Mouse (Mus musculus): ENCODE data around the gene Cacnb4. TPM values are rescaled to one million over a fixed set of nuclear protein-coding genes. Genes with fewer than 3 reads are reported as not detected.

Cacnb4 gene
- total RNA-seq, 2 experiments from 2014 or later: not detected

DNA sequence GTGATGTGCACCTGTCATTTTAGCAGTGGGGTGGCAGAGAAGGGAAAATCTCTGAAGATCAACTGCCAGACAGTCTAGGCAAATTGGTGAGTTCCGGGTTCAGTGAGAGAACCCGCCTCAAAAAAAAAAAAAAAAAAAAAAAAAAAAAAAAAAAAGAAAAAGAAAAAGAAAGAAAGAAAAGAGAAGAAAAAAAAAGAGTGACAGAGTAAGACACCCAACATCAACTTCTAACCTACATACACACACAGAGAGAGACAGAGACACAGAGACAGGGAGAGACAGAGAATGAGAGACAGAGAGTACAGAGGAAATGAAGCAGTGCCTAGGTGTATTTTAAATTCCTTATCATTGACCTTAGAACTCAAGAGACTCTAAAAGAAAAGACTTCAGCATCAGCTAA, 146.1 kb downstream of the Cacnb4 start:
- no peak for ATAC-seq (replicated peaks; ENCODE audit: poor library complexity)

DNA sequence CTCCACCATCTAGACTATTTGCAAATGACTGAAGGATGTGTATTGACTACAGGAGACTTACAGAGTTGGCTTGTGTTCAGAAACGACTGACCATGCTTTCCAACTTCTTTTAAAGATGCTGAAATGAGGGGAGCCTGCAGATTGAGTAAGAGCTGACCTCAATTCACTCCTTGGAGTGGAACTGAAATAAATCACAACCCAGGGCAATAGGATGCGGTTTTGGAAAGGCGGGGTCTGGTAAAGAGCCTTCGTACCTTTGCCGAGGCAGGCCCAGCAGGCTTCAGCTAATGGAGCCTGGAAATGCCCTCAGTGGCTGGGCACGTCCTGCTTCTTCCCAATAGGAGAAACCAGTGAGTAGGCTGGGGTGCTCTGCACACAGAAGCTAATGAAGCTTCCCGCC, 147.4 kb downstream of the Cacnb4 start:
- no peak for ATAC-seq (replicated peaks; ENCODE audit: poor library complexity)

DNA sequence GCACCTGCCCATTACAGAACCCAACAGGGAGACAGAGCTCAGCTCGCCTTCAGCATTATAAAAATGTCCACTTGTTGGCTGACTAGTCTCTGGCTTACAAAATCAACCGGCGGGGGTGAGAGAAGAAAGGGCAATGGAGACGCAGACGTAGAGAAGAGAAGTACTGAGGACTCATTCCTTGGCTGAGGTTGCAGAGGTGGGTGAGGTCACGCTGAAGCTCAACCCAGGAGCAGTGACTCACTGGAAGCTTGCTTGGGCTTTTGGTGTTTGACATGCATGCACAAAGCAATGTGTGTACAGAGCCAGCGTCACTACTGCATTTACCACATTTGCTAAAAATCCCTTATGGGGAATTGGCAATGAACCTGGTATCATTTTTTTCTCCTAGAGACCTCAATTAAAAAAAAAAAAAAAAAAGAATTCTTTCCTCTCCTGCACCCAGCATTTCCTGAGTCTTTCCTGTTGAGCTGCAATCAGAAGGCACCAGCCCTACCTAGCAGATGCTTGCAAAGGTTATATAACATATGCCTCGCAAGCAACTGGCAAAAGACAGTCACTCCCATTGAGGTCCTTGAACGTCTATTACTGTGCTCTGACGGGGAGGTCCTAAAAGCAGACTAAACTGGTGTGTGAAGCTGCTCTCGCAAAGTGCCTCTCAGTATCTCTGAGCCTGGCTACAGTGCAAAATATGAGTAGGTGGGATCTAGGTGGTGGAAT, 150.6 kb downstream of the Cacnb4 start:
- ATAC-seq (replicated peaks; ENCODE audit: poor library complexity): peak; percentile 43

DNA sequence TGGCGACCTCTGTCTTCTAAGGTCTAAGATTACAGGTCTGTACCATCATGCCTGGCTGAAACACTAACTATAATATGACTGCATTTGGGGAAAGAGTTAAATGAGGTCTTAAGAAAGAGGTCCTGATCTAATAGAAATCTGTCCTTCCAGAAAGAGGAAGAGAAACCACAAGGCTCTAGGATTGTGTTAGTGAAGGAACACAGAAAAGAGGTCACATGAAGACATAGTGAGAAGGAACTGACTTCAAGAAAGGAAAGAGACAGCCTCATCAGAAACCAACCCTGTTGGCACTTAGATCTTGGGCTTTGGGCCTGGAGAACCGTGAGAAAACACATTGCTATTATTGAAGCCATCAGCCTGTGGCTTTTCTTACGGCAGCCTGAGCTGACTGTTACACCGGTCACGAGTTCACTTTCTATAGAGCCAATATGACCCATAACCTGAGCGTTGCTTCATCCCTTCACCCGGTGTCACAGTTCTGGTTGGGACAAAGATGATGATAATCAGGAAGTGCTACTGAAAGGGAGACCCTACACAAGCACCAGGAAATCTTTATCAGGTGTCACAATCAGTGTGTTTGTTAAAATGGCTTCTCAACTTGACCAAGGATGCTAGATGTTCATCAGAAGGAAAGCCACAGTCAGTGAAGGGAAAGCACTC, 153.4 kb downstream of the Cacnb4 start:
- peak; percentile 83 for ATAC-seq (replicated peaks; ENCODE audit: poor library complexity)

DNA sequence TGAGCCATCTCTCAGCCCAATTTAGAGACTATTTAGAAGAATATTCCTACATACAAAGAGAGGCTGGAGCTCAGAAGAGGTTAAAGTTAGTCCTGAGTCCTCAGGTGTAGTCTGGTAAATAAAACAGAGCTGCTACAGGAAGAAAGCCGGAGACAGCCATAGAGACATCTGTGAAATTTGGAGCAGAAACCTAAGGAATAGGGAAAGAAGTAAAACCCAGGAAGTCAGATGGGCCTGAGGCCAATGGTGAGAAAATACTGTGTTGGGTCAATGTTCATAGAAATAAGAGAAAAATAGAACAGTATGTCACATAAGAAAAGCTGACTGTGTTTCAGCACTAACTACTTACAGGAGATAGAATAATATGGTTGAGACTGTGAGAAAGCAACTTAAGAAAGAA, 155.6 kb downstream of the Cacnb4 start:
- ATAC-seq (replicated peaks; ENCODE audit: poor library complexity): no peak

DNA sequence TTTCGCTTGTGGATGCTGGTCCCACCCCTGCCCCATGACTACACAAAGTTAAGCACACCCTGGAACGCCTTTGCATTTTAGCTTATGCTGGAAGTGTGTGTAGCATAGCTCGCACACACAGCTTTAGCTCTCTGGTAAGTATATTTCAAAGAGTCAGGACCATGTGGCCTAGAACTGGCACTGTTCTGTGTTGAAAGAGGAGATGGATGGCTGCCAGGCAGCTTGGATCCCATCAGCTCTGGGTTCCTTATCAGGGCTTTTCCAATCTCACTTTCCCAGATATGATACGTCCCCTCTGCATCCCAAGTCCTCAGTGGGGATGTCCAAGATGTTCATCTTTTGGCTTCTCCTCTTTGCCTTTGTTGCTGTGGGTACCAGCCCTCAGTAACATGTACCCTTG, 157.9 kb downstream of the Cacnb4 start:
- no peak for ATAC-seq (replicated peaks; ENCODE audit: poor library complexity)

DNA sequence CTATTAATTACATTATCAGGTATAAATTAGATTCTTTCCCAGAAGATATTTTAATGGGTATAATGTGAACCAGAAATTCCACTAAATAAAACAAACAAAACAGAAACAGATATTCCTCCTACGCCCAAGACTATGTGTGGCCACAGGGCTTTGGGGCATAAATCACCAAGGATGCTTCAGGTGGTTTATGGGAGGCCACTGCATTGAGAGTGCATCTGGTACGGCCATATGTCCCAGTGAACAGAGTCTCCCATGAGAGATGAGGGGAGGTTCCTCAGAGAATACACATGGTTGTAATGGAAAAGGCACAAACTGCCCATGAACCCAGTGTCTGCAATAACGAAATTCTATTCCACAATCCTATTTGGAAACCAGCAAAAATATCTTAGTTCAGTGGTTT, 160.1 kb downstream of the Cacnb4 start:
- no peak for ATAC-seq (replicated peaks; ENCODE audit: poor library complexity)

DNA sequence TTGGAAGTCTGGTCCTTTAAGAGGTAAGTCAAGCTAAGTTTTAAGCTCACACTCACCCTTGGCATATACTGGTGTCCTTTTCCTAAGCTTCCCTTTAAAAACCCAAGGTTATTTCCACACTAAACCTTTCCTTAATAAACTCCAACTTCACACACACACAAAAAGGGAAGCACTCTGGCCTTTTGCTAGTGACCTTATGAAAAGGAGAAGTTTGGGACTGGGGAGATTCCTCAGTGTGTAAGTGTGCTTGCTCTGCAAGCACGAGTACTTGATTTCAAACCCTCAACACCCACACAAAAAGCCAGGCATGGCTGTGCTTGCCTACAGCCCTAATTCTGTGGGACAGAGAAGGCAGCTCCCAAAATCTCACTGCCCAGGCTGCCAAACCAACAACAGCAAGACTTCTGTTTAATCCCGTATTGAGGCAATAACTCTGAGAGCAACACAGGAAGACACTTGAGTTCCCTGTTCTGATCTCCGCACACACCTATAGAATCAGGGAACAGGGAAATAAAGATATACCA, 163.7 kb downstream of the Cacnb4 start:
- peak; percentile 78 for ATAC-seq (replicated peaks; ENCODE audit: poor library complexity)

DNA sequence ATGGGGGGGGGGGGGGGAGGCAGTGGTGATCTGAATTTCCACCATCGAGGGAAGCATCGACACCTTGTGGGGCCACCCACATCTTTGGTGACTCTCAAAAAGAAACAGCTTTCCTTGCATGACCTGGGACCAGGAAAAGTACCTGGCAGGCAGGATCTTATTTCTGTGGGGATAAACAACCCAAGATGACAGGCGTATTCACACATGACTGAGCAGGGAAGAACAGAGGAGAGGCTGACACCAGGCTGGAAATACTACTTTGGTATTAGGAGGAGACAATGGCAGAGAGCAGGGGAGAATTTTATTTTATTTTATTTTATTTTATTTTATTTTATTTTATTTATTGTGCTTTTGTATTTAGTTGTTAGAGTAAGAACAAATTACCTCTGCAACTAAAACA, 164.4 kb downstream of the Cacnb4 start:
- ATAC-seq (replicated peaks; ENCODE audit: poor library complexity): no peak

DNA sequence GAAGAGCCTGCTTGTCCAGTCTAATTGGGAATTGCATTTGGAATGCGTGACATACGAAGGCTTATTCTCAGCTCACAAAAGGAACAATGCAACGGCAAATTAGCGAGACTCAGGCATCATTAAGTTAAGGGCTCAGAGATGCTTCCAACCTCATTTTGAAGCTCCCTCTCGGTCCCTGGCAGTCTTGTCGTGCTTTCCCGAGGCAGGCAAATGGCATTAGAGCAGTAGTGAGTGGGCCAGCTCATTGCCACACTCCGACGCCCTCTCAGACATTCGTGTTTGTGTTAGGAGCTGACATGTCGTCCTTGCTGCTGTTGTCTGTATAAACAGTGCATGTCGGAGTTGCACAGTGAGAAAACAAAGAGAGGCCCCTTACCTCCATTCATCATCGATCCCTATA, 164.8 kb downstream of the Cacnb4 start:
- ATAC-seq (replicated peaks; ENCODE audit: poor library complexity): no peak

DNA sequence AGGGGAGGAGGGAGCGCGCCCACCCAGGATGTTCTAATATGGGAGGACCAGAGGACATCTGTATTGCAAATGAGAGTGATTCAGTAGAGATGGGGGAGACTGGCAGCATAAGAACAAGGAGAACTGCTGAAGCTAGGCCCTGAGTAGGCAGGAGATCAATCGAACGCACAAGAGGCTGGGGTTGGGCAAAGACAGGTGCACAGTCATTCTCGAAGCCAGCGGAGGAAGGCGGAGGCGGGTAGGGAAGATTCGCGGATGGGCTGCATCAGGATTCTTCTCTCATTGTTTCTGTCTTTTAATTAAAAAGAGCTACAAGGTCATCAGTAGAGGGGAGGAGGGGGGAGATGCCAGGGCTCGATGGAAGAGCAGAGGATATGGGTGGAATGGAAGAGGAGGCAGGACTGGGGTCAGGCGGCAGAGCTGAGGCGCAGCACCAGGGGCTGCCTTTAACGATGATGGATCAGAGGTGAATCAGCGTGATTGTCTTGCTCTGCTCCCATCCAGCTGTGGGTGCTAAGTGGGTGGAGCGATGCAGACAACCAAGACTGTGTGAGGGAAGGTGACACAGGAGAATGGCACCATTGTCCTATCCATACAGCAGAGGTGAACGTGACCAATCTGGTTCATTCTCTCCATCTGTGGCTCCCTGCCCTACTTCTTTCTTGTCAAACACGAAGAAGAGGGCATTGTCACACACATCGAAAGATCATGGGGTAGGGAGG, 166.7 kb downstream of the Cacnb4 start:
- no peak for ATAC-seq (replicated peaks; ENCODE audit: poor library complexity)

DNA sequence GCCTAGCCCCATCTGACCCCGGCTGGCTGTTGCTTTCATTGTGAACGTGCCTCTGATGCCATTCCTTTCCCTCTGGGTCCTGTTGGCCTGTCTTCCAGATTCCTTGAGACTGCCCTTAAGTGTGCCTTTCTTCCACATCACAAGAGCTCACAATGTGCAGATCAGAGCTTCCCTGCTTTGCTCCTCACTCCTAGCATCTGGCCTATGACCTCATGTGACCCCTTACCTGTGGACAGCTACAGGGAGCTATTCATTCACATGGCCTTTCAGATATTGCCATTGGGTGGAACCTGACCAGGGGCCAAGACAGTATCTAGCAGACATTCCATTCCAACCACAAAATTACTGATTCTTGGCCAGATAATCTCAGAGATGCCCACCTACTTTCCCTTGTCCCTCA, 171.5 kb downstream of the Cacnb4 start:
- no peak for ATAC-seq (replicated peaks; ENCODE audit: poor library complexity)

DNA sequence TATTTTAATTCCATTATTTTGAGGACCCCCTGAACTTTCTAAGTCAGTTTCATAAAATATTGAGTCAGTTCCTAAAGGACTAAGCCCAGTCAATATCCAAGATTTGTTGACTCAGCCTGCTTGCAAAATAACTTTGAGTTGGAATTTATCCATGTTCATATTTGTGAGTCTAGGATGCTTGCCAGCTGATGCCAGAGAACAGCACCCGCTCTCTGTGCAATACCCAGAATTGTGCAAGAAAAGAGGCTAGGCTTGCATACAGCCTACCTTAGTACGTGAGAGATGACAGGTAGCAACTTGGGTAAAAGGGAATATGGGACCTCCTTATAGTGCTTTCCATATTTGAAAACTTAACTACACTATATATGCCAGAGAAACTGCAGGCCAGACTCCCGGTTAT, 171.9 kb downstream of the Cacnb4 start:
- ATAC-seq (replicated peaks; ENCODE audit: poor library complexity): no peak

DNA sequence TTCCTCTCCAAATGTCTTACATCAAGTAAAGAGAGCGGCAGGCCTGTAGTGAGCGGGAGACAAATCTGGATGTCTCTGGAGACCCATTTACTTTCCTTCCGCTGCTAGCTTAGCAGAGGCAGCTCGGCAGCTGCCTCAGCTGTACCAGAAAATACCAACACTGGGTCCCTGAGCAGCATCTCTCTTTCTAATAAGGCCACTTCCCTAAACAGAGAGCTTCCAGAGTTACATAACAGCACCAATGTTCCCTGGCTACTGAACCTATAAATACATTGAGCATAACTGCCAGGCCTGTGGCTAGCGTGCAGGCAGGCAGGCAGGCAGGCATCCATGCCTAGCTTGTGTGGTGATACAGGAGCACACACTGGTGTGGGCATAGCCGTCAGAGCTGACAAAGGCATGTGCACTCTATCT, 176.8 kb downstream of the Cacnb4 start:
- ATAC-seq (replicated peaks; ENCODE audit: poor library complexity): peak; percentile 92

DNA sequence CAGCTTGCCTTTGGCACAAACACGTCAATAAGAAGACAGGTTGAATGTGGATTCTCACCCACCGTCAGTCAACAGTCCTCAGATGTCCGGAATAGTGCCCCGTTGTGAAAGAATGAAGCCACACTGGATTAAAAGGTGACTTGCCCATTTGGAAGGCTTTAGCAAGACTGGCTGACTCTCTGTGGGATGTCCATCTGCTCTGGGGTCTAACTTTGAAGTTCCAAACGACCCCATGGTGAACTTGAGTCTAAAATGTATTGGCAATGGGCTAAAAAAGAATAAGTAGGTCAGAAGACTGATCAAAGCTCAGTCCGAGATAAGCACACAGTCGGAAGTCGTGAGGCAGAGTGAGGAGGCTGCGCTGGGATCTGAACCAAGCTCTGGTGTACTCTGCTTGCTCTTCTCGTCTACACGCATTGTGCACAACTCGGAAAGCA, 177.5 kb downstream of the Cacnb4 start:
- no peak for ATAC-seq (replicated peaks; ENCODE audit: poor library complexity)

DNA sequence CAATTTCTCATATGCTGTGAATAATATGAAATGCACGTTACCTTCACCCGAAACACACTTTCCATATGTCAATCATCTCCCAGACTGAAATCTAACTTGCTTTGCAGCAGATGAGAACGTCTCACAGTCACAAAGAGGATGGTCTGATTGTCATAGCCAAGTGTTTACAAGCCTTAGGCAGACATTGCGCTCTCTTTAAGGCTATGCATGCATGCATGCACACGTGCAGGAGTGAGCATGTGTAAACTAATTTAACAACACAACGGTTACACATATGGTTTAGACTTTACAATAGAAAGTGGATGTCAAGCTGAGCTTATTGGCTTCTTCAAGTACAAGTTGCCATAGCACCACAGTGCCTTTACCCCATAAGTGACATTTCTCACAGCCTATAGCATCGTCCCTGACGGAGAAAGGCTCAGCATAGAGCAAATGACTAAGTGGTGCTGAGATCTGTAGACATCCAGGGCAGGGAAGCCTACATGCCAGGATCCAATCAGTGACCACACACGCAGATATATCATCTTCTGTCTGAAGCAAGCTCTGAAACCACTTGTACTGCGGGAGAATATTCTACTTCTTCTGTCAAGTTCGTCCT, 181.4 kb downstream of the Cacnb4 start:
- ATAC-seq (replicated peaks; ENCODE audit: poor library complexity): no peak

DNA sequence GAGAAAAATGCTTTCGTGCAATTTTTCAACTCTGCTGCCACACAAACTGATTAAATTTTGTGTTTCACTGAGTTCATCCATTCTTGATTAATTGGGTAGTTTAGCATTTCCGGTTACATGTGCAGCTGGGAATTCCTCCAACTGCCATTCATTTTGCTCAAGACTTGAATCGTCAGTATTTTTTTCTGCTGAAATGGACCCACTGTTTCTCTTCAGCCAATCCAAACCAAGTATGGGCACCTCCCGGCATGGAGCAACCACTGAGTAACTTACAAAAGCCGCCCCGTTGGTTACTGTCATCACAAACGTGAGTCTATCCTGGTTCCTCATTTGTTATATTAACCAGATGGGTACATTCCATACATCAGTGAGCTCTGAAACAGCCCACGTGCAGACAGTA, 182.4 kb downstream of the Cacnb4 start:
- ATAC-seq (replicated peaks; ENCODE audit: poor library complexity): peak; percentile 77

DNA sequence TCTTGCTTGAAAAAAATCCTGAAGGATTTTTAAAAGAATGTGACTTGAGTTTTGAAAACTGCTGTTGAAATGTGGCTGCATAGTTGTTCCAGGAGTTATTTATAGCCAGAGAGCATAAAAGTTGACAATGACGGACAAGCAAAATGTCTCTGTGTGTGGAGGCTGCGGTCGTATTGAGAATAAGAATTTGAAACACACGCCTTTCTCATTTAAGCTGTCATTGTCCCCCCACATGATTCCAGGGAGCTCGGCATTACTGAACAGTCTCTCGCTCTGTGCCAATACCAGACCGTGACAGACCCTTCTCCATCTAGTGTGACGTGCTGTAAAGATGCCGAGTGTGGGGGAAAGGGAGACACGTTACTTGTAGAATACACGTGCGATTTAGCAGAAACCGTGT, 183.8 kb downstream of the Cacnb4 start:
- no peak for ATAC-seq (replicated peaks; ENCODE audit: poor library complexity)

DNA sequence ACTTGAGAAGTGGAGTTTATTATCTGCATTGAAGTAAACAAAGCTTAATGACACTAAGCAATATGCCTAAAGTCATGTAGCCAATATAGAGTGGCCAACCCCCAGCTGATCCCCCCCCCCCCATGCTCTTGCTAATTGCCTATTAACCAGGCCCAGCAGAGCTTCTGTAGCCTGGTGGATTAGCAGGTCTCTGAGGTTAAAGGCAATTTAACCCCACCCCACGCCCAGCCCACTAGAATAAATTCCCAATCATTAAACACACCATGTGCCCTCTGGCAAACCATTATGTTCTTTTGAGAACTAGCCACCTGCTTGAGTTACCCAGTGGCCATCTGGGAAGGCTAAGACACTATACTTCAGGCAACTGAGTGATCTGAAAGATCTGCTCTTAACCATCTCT, 186.8 kb downstream of the Cacnb4 start:
- no peak for ATAC-seq (replicated peaks; ENCODE audit: poor library complexity)

DNA sequence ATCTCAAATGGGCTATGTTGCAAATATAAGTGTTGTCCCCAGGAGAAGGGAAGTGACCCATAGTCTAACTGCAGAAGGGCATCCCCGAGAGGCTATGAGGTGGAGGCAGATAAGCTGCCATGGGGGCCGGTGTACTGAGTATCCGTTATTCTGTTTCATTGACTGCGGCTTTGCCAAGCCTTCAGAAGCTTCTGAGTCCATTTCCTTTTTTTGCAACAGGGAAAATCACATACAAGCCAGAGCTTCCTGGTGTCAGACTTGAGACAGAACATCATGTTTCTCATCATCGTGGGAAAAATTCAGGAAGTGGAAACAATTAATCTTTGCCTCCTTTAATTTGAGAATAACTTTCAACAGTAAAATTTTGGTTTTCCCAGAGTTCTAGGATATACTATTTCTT, 193.1 kb downstream of the Cacnb4 start:
- ATAC-seq (replicated peaks; ENCODE audit: poor library complexity): peak; percentile 90

DNA sequence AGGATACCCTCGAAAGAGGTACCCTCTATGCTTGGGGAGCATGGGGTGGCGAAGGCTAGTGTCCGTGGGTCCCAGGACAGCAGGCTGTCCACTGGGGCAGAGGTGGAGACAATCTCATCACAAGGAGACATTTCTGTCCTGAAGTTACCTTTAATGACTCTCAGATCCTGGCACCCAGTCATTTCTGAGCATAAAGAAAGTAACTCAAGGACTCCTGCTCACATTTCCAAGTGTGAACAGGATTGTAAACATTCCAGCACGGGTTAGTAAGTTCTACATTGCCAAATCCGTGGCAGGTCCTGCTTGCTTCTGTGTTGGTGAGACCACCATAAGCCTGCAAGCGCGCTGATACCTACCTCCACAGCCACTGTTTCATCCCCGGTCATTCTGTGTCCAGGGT, 196.2 kb downstream of the Cacnb4 start:
- ATAC-seq (replicated peaks; ENCODE audit: poor library complexity): no peak

Measured in megakaryocyte progenitor cell, adult 5-6 weeks (primary cell).